Mouse (Mus musculus): Measurements from ENCODE around the gene Pnma3.

GRCm38 (mm10) chrX:73062323-73062722 is 2.3 kb upstream of the Pnma3 start:
- no peak for TF ChIP-seq CTCF (IDR thresholded peaks at IDR 0.05; ENCODE audit: low read depth)
- no peak for TF ChIP-seq EP300 (optimal IDR thresholded peaks at IDR 0.05)
